Mouse (Mus musculus) hematopoietic stem cell, adult 5-6 weeks (primary cell): ENCODE measurements at regions not wholly inside any gene's neighbourhood (a gene's known extent, or its start where the extent isn't known, plus 50 kb on each side); places are given as distances from the start of the nearest gene placed in this dataset.

ENCODE experiments used
- ATAC-seq, 2 experiments: fragments of 125-278 bp in 1 of 2; replicated peaks in 1 of 2; 2 replicates each; pipeline ENCODE4 v1.8.0; 2016 to 2017; ENCODE audit warnings: inconsistent platforms in 2 of 2, mild to moderate bottlenecking in 2 of 2, moderate number of reproducible peaks in 2 of 2, low read depth in 1 of 2, moderate TSS enrichment in 1 of 2; ENCODE audit not compliant: low FRiP score in 2 of 2, poor library complexity in 2 of 2, severe bottlenecking in 2 of 2, insufficient read depth in 1 of 2, low TSS enrichment in 1 of 2

GRCm38 (mm10) chr9:99800076-99800475 is 75.9 kb downstream of the Sox14 start:
- 0 out of 4 replicates have a peak, but pooled peaks have one; percentile 17 to 30 for ATAC-seq

- ATAC-seq: peak; percentile 42; a peak in 3 of 4 replicates
Measured at GRCm38 (mm10) chr9:99799387-99800021, 76.5 kb downstream of the Sox14 start.

GRCm38 (mm10) chr9:99797066-99797770 is 78.8 kb downstream of the Sox14 start:
- ATAC-seq: no peak

- ATAC-seq: peak; percentile 86 to 87
Measured at GRCm38 (mm10) chr9:99792700-99793099, 75.6 kb upstream of the Cldn18 start.

GRCm38 (mm10) chr9:99786864-99787263 is 69.8 kb upstream of the Cldn18 start:
- peak; percentile 45 to 86; a peak in 3 of 4 replicates for ATAC-seq

GRCm38 (mm10) chr9:99783156-99783555 is 66.1 kb upstream of the Cldn18 start:
- ATAC-seq: no peak

GRCm38 (mm10) chr9:99782364-99783119 is 65.5 kb upstream of the Cldn18 start:
- ATAC-seq: no peak

- ATAC-seq: no peak
Measured at GRCm38 (mm10) chr9:99778871-99779270, 61.8 kb upstream of the Cldn18 start.

GRCm38 (mm10) chr9:99770696-99771095 is 53.6 kb upstream of the Cldn18 start:
- ATAC-seq: no peak
